Mouse (Mus musculus) mammary gland, adult 2 months (tissue): Measurements from ENCODE around the gene Commd4. TPM values are rescaled to one million over a fixed set of nuclear protein-coding genes. Genes with fewer than 3 reads are reported as not detected.

Experiments
- polyA plus RNA-seq: library from polyadenylated mRNA; depleted of rRNA; stranded (reverse); fragments of >200 nt; gene quantifications from 2 replicates; pipeline ENCODE4 v1.2.3, GENCODE M21; 2012; ENCODE audit warnings: low replicate concordance; rRNA removed

The Commd4 gene
- polyA plus RNA-seq: 191 and 223 TPM in 2 replicates

GRCm38 (mm10) chr9:57158013-57158470 is at the start of gene Commd4:
TSS of gene Commd4 (minus strand) at chr9:57158331.

GRCm38 (mm10) chr9:57148144-57148878 is 9.8 kb downstream of the Commd4 start, which contains the start of gene Neil1:
TSS of gene Neil1 (minus strand) at chr9:57148305.

GRCm38 (mm10) chr9:57130577-57131433 is 27.3 kb downstream of the Commd4 start, which contains the start of gene Man2c1:
TSS of gene Man2c1 (plus strand) at chr9:57130690.

Other genes starting within 250 kb of the Commd4 start
- gene Snx33, start 230.0 kb downstream of the Commd4 start, polyA plus RNA-seq: 19.6 and 23.7 TPM in 2 replicates
- gene Imp3, start 220.9 kb downstream of the Commd4 start, polyA plus RNA-seq: 165 and 338 TPM in 2 replicates
- 4.1 and 7.5 TPM in 2 replicates for gene Snupn, start 207.5 kb downstream of the Commd4 start, polyA plus RNA-seq
- 31.9 and 44.9 TPM in 2 replicates for gene Ptpn9, start 163.4 kb downstream of the Commd4 start, polyA plus RNA-seq
- 109 and 117 TPM in 2 replicates for gene Sin3a, start 86.3 kb downstream of the Commd4 start, polyA plus RNA-seq
- gene Man2c1, start 27.6 kb downstream of the Commd4 start, polyA plus RNA-seq: 292 and 312 TPM in 2 replicates
- 15.6 and 24.1 TPM in 2 replicates for gene Neil1, start 10.0 kb downstream of the Commd4 start, polyA plus RNA-seq
- gene Trcg1, start 78.2 kb upstream of the Commd4 start, polyA plus RNA-seq: not detected in 2 replicates
- 12.7 and 22.7 TPM in 2 replicates for gene 1700017B05Rik, start 104.3 kb upstream of the Commd4 start, polyA plus RNA-seq